Mouse (Mus musculus) stomach, postnatal 0 days (tissue): Measurements from ENCODE around the gene Spryd4. TPM values are rescaled to one million over a fixed set of nuclear protein-coding genes. Genes with fewer than 3 reads are reported as not detected.
"Not testable (repeated sequence)": the region's sequence is repeated elsewhere in the genome, so short reads cannot be mapped to it uniquely, and the experiment has no call there.

Experiments used
- ATAC-seq: fragments of 200-750 bp; cut with Nextera tagmentation; 2 replicates; pipeline ENCODE4 v1.8.0; 2017; ENCODE audit not compliant: low FRiP score, low TSS enrichment
- DNase-seq: peaks from one replicate; pipeline ENCODE4 v3.0.0-alpha.2; 2016; ENCODE audit warnings: low spot score
- H3K27ac ChIP-seq: fragments of 300-500 bp; sonication (generic); replicated peaks from 2 replicates; pipeline ENCODE4 v1.5.1; 2014; ENCODE audit warnings: mild to moderate bottlenecking, control low read depth
- H3K27me3 ChIP-seq: fragments of 300-500 bp; sonication (generic); 2 replicates; pipeline ENCODE4 v1.6.1; 2014; ENCODE audit warnings: low read length; ENCODE audit not compliant: control insufficient read depth, insufficient read depth
- H3K36me3 ChIP-seq: fragments of 300-500 bp; sonication (generic); 2 replicates; pipeline ENCODE4 v1.6.1; 2014; ENCODE audit warnings: low read length, mixed read lengths; ENCODE audit not compliant: control insufficient read depth, insufficient read depth
- H3K4me1 ChIP-seq: fragments of 300-500 bp; sonication (generic); replicated peaks from 2 replicates; pipeline ENCODE4 v1.6.1; 2014; ENCODE audit warnings: antibody characterized with exemption; ENCODE audit not compliant: control insufficient read depth, insufficient read depth
- H3K4me2 ChIP-seq: fragments of 300-500 bp; sonication (generic); replicated peaks from 2 replicates; pipeline ENCODE4 v1.6.1; 2014; ENCODE audit warnings: low read depth, mild to moderate bottlenecking, control low read depth, moderate library complexity
- H3K4me3 ChIP-seq: fragments of 300-500 bp; sonication (generic); 2 replicates; pipeline ENCODE4 v1.5.1; 2014; ENCODE audit warnings: low read depth, low read length, control low read depth
- H3K9ac ChIP-seq: fragments of 300-500 bp; sonication (generic); 2 replicates; pipeline ENCODE4 v1.6.1; 2014; ENCODE audit warnings: mild to moderate bottlenecking, low read length, control low read depth, mixed read lengths
- H3K9me3 ChIP-seq: fragments of 300-500 bp; sonication (generic); 2 replicates; pipeline ENCODE4 v1.6.1; 2016; ENCODE audit warnings: low read length; ENCODE audit not compliant: control insufficient read depth
- CTCF ChIP-seq: IDR thresholded peaks from 2 replicates; pipeline ENCODE4 v1.5.1; 2016; ENCODE audit warnings: antibody characterized with exemption, low read depth, mild to moderate bottlenecking, moderate library complexity
- EP300 ChIP-seq: optimal IDR thresholded peaks from 2 replicates; pipeline ENCODE3; 2016; ENCODE audit warnings: antibody characterized with exemption
- WGBS: fragments of 180-500 bp; shearing (Covaris S2); extraction: QIAGEN DNeasy Blood & Tissue Kit; methylation state at CpG from one replicate; pipeline ENCODE4 v1.1.7; 2014; 5-methylcytosine and 5-hydroxymethylcytosine counted together
- polyA plus RNA-seq: library from polyadenylated mRNA; unstranded; fragments of >200 nt; fragmentation: Nextera tagmentation; extraction: Ambion mirVana; gene quantifications from 2 replicates; pipeline ENCODE4 v1.2.1, GENCODE M21; 2015

Spryd4 gene
- polyA plus RNA-seq, result 25.6 and 26.1 TPM in 2 replicates

- Histone ChIP-seq H3K4me1 (peaks cover 6% of the 10 kb centered on the region; the same call in 1 of the 2 replicates), H3K9me3 (no peaks in the 10 kb centered on the region), H3K36me3 (0 out of 2 replicates have a peak, but pooled peaks cover 2% of the 10 kb centered on the region), H3K4me3 (peak within 1 kb of the TSS; percentile 69), H3K27me3 (no peaks in the 10 kb centered on the region), H3K4me2 (peak within 1 kb of the TSS; percentile 92), H3K9ac (peak within 1 kb of the TSS; percentile 68), H3K27ac (peak within 1 kb of the TSS; percentile 30; the same call in 1 of the 2 replicates)
- under 1% methylated on average over 30 of the region's 30 CpGs for WGBS
- TF ChIP-seq EP300 (no peak), CTCF (peak; percentile 64)
- DNase-seq, result peak; percentile 93
- ATAC-seq, result peak; percentile 94
Observed at GRCm38 (mm10) chr10:128211390-128212108, at the start of gene Spryd4. TSS of gene Spryd4 (minus strand) at chr10:128211807.

- H3K4me2 ChIP-seq, H3K27me3 ChIP-seq, H3K27ac ChIP-seq, H3K9me3 ChIP-seq, DNase-seq, H3K36me3 ChIP-seq, H3K9ac ChIP-seq, H3K4me3 ChIP-seq, H3K4me1 ChIP-seq, ATAC-seq: not testable (repeated sequence)
- 48% methylated on average over 7 of the region's 7 CpGs for WGBS
Observed at GRCm38 (mm10) chr10:128260376-128260775, 48.8 kb upstream of the Spryd4 start.

- Histone ChIP-seq H3K36me3 (no peaks in the 10 kb centered on the region), H3K4me1 (no peaks in the 10 kb centered on the region), H3K9ac (no peak overlapping the region), H3K27ac (no peak overlapping the region), H3K4me2 (no peak overlapping the region), H3K9me3 (no peaks in the 10 kb centered on the region), H3K4me3 (no peak overlapping the region), H3K27me3 (no peaks in the 10 kb centered on the region)
- ATAC-seq (no peak), DNase-seq (no peak)
- TF ChIP-seq CTCF (no peak), EP300 (no peak)
- WGBS, result 83% methylated on average over 5 of the region's 5 CpGs
Observed at GRCm38 (mm10) chr10:128259946-128260345, 48.3 kb upstream of the Spryd4 start.

- ATAC-seq (no peak), DNase-seq (no peak)
- Histone ChIP-seq H3K4me2 (no peak overlapping the region), H3K4me3 (no peak overlapping the region), H3K36me3 (no peaks in the 10 kb centered on the region), H3K27me3 (no peaks in the 10 kb centered on the region), H3K4me1 (no peaks in the 10 kb centered on the region), H3K9me3 (no peaks in the 10 kb centered on the region), H3K9ac (no peak overlapping the region), H3K27ac (no peak overlapping the region)
- TF ChIP-seq EP300, result no peak
- TF ChIP-seq CTCF, result no peak
- WGBS, result 55% methylated on average over 4 of the region's 4 CpGs
Observed at GRCm38 (mm10) chr10:128258953-128259352, 47.3 kb upstream of the Spryd4 start.

- no peak for TF ChIP-seq CTCF
- TF ChIP-seq EP300, result no peak
- no peaks in the 10 kb centered on the region for H3K9me3 ChIP-seq
- no peak overlapping the region for H3K27ac ChIP-seq
- H3K36me3 ChIP-seq, result peaks cover 6% of the 10 kb centered on the region
- ATAC-seq (peak; percentile 88), DNase-seq (no peak)
- no peak overlapping the region for H3K4me2 ChIP-seq
- no peaks in the 10 kb centered on the region for H3K4me1 ChIP-seq
- H3K27me3 ChIP-seq, result no peaks in the 10 kb centered on the region
- H3K4me3 ChIP-seq, result no peak overlapping the region
- WGBS, result 69% methylated on average over 8 of the region's 8 CpGs
- H3K9ac ChIP-seq, result no peak overlapping the region
Observed at GRCm38 (mm10) chr10:128256328-128256727, 44.7 kb upstream of the Spryd4 start.

- H3K4me3 ChIP-seq, result no peak overlapping the region
- DNase-seq (no peak), ATAC-seq (no peak)
- no peak overlapping the region for H3K27ac ChIP-seq
- H3K4me2 ChIP-seq, result no peak overlapping the region
- no peaks in the 10 kb centered on the region for H3K27me3 ChIP-seq
- no peaks in the 10 kb centered on the region for H3K9me3 ChIP-seq
- no peak overlapping the region for H3K9ac ChIP-seq
- H3K4me1 ChIP-seq, result no peaks in the 10 kb centered on the region
- 85% methylated on average over 8 of the region's 8 CpGs for WGBS
- TF ChIP-seq EP300, result no peak
- no peak for TF ChIP-seq CTCF
- peaks cover 6% of the 10 kb centered on the region for H3K36me3 ChIP-seq
Observed at GRCm38 (mm10) chr10:128255925-128256324, 44.3 kb upstream of the Spryd4 start.
